Mouse (Mus musculus) stomach, embryonic 15.5 days (tissue): ENCODE results near the gene AC124108.1. TPM values are rescaled to one million over a fixed set of nuclear protein-coding genes. Genes with fewer than 3 reads are reported as not detected.

Source experiments
- ATAC-seq: fragments of 200-750 bp; cut with Nextera tagmentation; 2 replicates; pipeline ENCODE4 v1.8.0; 2017; ENCODE audit warnings: low read depth, moderate number of reproducible peaks, moderate TSS enrichment; ENCODE audit not compliant: insufficient read depth, low FRiP score
- H3K27ac ChIP-seq: fragments of 300-500 bp; sonication (generic); 2 replicates; pipeline ENCODE4 v1.5.1; 2015; ENCODE audit warnings: mild to moderate bottlenecking, inconsistent platforms
- H3K27me3 ChIP-seq: fragments of 300-500 bp; sonication (generic); replicated peaks from 2 replicates; pipeline ENCODE4 v1.6.1; 2015; ENCODE audit warnings: inconsistent platforms
- H3K36me3 ChIP-seq: fragments of 300-500 bp; sonication (generic); 2 replicates; pipeline ENCODE4 v1.6.1; 2015; ENCODE audit warnings: inconsistent platforms
- H3K4me1 ChIP-seq: fragments of 300-500 bp; sonication (generic); 2 replicates; pipeline ENCODE4 v1.6.1; 2015; ENCODE audit warnings: inconsistent platforms
- H3K4me2 ChIP-seq: fragments of 300-500 bp; sonication (generic); 2 replicates; pipeline ENCODE4 v1.6.1; 2015; ENCODE audit warnings: mild to moderate bottlenecking, inconsistent platforms
- H3K4me3 ChIP-seq: fragments of 300-500 bp; sonication (generic); replicated peaks from 2 replicates; pipeline ENCODE4 v1.5.1; 2015; ENCODE audit warnings: inconsistent platforms
- H3K9ac ChIP-seq: fragments of 300-500 bp; sonication (generic); 2 replicates; pipeline ENCODE4 v1.6.1; 2015; ENCODE audit warnings: inconsistent platforms
- H3K9me3 ChIP-seq: fragments of 300-500 bp; sonication (generic); 2 replicates; pipeline ENCODE4 v1.6.1; 2016; ENCODE audit warnings: inconsistent platforms
- WGBS: fragments of 180-500 bp; shearing (Covaris S2); methylation state at CpG from one replicate; pipeline ENCODE4 v1.1.7; 2015; 5-methylcytosine and 5-hydroxymethylcytosine counted together
- microRNA counts: library from miRNA; unstranded; fragments of <30 nt; microRNA quantifications from one replicate; lab custom pipeline; 2016
- microRNA-seq: library from miRNA; unstranded; fragments of <30 nt; microRNA quantifications from one replicate; pipeline ENCODE4, GENCODE M21; 2016
- polyA plus RNA-seq: library from polyadenylated mRNA; unstranded; fragments of >200 nt; fragmentation: Nextera tagmentation; extraction: Ambion mirVana; gene quantifications from 2 replicates; pipeline ENCODE4 v1.2.1, GENCODE M21; 2015

Gene AC124108.1
- polyA plus RNA-seq, 1 experiment from 2014 or later: 0.09 TPM

- Histone ChIP-seq H3K27me3 (no peaks in the 10 kb centered on the region), H3K9ac (no peak within 1 kb of the TSS), H3K4me3 (no peak within 1 kb of the TSS), H3K4me2 (no peak within 1 kb of the TSS), H3K9me3 (no peaks in the 10 kb centered on the region), H3K36me3 (no peaks in the 10 kb centered on the region), H3K4me1 (no peaks in the 10 kb centered on the region), H3K27ac (no peak within 1 kb of the TSS)
- no peak for ATAC-seq
- 80% methylated on average over 3 of the region's 3 CpGs for WGBS
Observed at GRCm38 (mm10) chr1:132229667-132230066, 38.4 kb downstream of the AC124108.1 start, which contains the start of gene Gm10188. Gene Gm10188 (minus strand): TSS chr1:132229767.

DNA sequence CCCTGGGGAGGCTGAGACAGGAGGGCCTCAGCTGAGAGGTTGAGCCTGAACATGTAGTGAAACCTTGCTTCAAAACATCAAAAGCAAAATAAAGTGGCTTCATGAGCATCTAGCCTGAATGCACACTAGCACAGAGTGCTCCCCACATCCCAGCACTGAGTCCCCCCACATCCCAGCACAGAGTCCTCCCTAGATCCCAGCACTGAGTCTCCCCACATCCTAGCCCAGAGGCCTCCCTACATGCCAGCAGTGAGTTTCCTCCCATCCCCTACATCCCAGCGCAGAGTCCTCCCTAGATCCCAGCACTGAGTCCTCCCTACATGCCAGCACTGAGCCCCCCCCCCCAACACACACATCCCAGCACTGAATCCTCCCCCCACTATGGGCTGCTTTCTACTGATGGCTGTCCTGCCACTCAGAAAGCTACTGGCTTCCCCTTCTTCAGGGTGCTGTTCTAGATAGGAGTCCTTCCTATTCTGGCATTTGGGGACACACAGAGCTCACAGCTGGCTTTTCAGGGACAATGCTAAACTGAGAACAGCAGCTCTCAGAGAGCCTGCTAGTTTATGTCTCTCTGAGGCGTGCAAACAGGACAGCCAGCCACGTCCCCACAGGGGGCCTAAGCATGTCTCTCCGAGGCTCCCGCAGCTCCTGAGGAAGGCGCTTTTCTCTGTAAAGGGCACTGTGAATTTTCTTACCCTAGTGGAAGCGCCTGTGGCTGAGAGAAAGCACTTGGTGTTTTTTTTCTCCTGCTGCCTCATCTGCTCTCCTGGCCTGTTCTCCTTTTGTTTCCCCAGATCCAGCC is 40.4 kb downstream of the AC124108.1 start:
- Histone ChIP-seq H3K4me1 (no peaks in the 10 kb centered on the region), H3K27ac (no peak overlapping the region), H3K9me3 (no peaks in the 10 kb centered on the region), H3K36me3 (no peaks in the 10 kb centered on the region), H3K4me2 (no peak overlapping the region), H3K4me3 (no peak overlapping the region), H3K27me3 (no peaks in the 10 kb centered on the region), H3K9ac (no peak overlapping the region)
- no peak for ATAC-seq
- 57% methylated on average over 7 of the region's 7 CpGs for WGBS

DNA sequence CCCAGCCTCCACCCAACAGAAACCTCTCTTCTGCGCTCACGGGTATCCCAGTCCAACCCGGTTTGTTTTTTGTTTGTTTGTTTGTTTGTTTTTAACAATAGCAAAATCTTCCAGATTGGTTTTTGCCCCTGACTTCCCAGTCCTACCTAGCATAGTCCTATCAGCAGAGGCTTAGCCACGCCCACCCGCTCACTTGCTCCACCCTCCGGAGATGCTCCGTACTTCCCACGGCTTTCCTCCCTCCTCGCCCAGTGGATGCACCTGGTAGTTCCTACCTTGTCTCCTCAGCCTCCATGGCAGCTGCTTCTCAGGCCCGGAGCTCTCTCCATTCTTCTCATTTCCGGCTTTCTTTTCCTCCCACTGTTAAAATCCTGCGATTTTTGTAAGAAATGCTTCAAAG is 42.3 kb downstream of the AC124108.1 start:
- H3K4me3 ChIP-seq: no peak overlapping the region
- no peaks in the 10 kb centered on the region for H3K9me3 ChIP-seq
- no peaks in the 10 kb centered on the region for H3K4me1 ChIP-seq
- H3K4me2 ChIP-seq: no peak overlapping the region
- no peak for ATAC-seq
- no peaks in the 10 kb centered on the region for H3K27me3 ChIP-seq
- no peak overlapping the region for H3K27ac ChIP-seq
- no peak overlapping the region for H3K9ac ChIP-seq
- WGBS: 27% methylated on average over 12 of the region's 12 CpGs
- no peaks in the 10 kb centered on the region for H3K36me3 ChIP-seq

GRCm38 (mm10) chr1:132234757-132235273 is 43.6 kb downstream of the AC124108.1 start:
- ATAC-seq: no peak
- Histone ChIP-seq H3K36me3 (no peaks in the 10 kb centered on the region), H3K4me2 (no peak overlapping the region), H3K27me3 (no peaks in the 10 kb centered on the region), H3K4me3 (no peak overlapping the region), H3K27ac (no peak overlapping the region), H3K9ac (no peak overlapping the region), H3K4me1 (no peaks in the 10 kb centered on the region), H3K9me3 (no peaks in the 10 kb centered on the region)
- 36% methylated on average over 9 of the region's 9 CpGs for WGBS

GRCm38 (mm10) chr1:132237585-132238159 is 46.4 kb downstream of the AC124108.1 start:
- no peak overlapping the region for H3K27ac ChIP-seq
- 20% methylated on average over 6 of the region's 6 CpGs for WGBS
- H3K9ac ChIP-seq: no peak overlapping the region
- H3K27me3 ChIP-seq: no peaks in the 10 kb centered on the region
- no peak for ATAC-seq
- no peaks in the 10 kb centered on the region for H3K36me3 ChIP-seq
- H3K4me3 ChIP-seq: no peak overlapping the region
- no peak overlapping the region for H3K4me2 ChIP-seq
- no peaks in the 10 kb centered on the region for H3K9me3 ChIP-seq
- no peaks in the 10 kb centered on the region for H3K4me1 ChIP-seq

GRCm38 (mm10) chr1:132245010-132245409 is 53.8 kb downstream of the AC124108.1 start:
- ATAC-seq: no peak
- H3K9me3 ChIP-seq: no peaks in the 10 kb centered on the region
- H3K4me2 ChIP-seq: no peak overlapping the region
- no peak overlapping the region for H3K27ac ChIP-seq
- H3K36me3 ChIP-seq: no peaks in the 10 kb centered on the region
- no peaks in the 10 kb centered on the region for H3K27me3 ChIP-seq
- H3K4me3 ChIP-seq: no peak overlapping the region
- no peak overlapping the region for H3K9ac ChIP-seq
- 85% methylated on average over 5 of the region's 5 CpGs for WGBS
- no peaks in the 10 kb centered on the region for H3K4me1 ChIP-seq

DNA sequence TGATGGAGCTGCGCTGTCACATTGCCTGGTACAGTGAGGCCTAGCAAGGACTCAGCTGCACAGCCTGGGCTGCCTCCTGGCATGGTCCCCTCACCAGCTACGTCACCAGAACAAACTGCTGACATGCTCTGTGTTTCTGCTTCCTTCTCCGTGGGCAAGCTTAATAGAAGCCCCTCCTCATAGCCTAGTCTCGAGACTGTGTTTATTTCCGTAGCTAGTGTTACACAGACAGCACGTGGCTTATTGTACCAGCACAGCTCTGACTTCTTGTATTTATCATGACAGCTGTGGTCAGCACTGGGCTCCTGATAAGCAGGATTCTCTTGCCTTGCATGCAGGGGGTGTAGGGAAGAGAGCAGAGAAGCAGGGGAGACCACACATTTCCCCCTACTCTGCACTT is 54.9 kb downstream of the AC124108.1 start:
- Histone ChIP-seq H3K4me2 (no peak overlapping the region), H3K9me3 (no peaks in the 10 kb centered on the region), H3K9ac (no peak overlapping the region), H3K27ac (no peak overlapping the region), H3K4me1 (no peaks in the 10 kb centered on the region), H3K27me3 (no peaks in the 10 kb centered on the region), H3K4me3 (no peak overlapping the region), H3K36me3 (no peaks in the 10 kb centered on the region)
- 34% methylated on average over 6 of the region's 6 CpGs for WGBS
- ATAC-seq: no peak

- no peaks in the 10 kb centered on the region for H3K9me3 ChIP-seq
- no peak overlapping the region for H3K4me2 ChIP-seq
- no peaks in the 10 kb centered on the region for H3K27me3 ChIP-seq
- H3K9ac ChIP-seq: no peak overlapping the region
- 86% methylated on average over 4 of the region's 4 CpGs for WGBS
- H3K4me1 ChIP-seq: no peaks in the 10 kb centered on the region
- no peak for ATAC-seq
- no peak overlapping the region for H3K4me3 ChIP-seq
- H3K27ac ChIP-seq: no peak overlapping the region
- no peaks in the 10 kb centered on the region for H3K36me3 ChIP-seq
Observed at GRCm38 (mm10) chr1:132246641-132247040, 55.4 kb downstream of the AC124108.1 start.

DNA sequence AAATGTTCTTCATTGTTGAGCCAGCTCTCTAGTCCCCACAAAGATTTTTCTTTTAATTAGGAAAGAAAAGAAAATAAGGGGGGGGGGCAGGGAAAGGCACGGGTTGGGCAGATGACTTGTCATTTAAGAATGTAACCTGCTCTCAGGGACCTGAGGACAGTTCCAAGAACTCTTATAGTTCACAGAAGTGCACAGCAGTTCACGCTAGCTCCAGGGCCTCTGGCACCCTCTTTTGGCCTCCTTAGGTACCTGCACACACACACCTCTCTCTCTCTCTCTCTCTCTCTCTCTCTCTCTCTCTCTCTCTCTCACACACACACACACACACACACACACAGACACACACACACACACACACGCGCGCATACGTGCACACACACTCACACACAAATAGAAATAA is 63.2 kb downstream of the AC124108.1 start:
- Histone ChIP-seq H3K9me3 (no peaks in the 10 kb centered on the region), H3K27me3 (no peaks in the 10 kb centered on the region), H3K4me2 (no peak overlapping the region), H3K4me3 (no peak overlapping the region), H3K27ac (no peak overlapping the region), H3K4me1 (no peaks in the 10 kb centered on the region), H3K36me3 (no peaks in the 10 kb centered on the region), H3K9ac (no peak overlapping the region)
- no peak for ATAC-seq
- 88% methylated on average over 6 of the region's 6 CpGs for WGBS

MicroRNAs encoded within 50 kb of the gene (microRNA counts, 519-probe panel; counts per million panel counts)
- microRNA mmu-miR-135b (lab: Ali Mortazavi, UCI): 1,301 counts per million, percentile 5 among the panel's probes with 10 or more counts

Small RNA genes lying within 50 kb of the gene (microRNA-seq; reads per million reads assigned to microRNA genes)
- gene Mir135b: 119 reads per million, percentile 52 among the genes with 10 or more reads in this experiment

Other genes with a start within 250 kb of the AC124108.1 start
- 5.5 and 6.0 TPM in 2 replicates for gene Slc45a3, start 228.5 kb upstream of the AC124108.1 start, polyA plus RNA-seq
- 20.4 and 24.4 TPM in 2 replicates for gene Elk4, start 183.8 kb upstream of the AC124108.1 start, polyA plus RNA-seq
- gene Mfsd4a, start 123.4 kb upstream of the AC124108.1 start, polyA plus RNA-seq: 9.8 and 11.9 TPM in 2 replicates
- 7.2 and 9.7 TPM in 2 replicates for gene Cdk18, start 51.8 kb upstream of the AC124108.1 start, polyA plus RNA-seq
- 0.36 and 0.46 TPM in 2 replicates for gene Lemd1, start within 50 bp of the AC124108.1 start, polyA plus RNA-seq
- not detected in 2 replicates for gene Gm10188, start 38.3 kb downstream of the AC124108.1 start, polyA plus RNA-seq
- gene Klhdc8a, start 107.2 kb downstream of the AC124108.1 start, polyA plus RNA-seq: 0.14 and 0.15 TPM in 2 replicates
- 6.1 and 6.5 TPM in 2 replicates for gene Nuak2, start 124.7 kb downstream of the AC124108.1 start, polyA plus RNA-seq
- gene Tmcc2, start 199.8 kb downstream of the AC124108.1 start, polyA plus RNA-seq: 20.3 and 52.2 TPM in 2 replicates
- gene Dstyk, start 226.1 kb downstream of the AC124108.1 start, polyA plus RNA-seq: 11.5 and 11.7 TPM in 2 replicates